Mouse (Mus musculus): ENCODE data around the gene Olfr589. TPM values are rescaled to one million over a fixed set of nuclear protein-coding genes. Genes with fewer than 3 reads are reported as not detected.
"Not testable (repeated sequence)": the region's sequence is repeated elsewhere in the genome, so short reads cannot be mapped to it uniquely, and the experiment has no call there.

Gene Olfr589
- total RNA-seq (2021): not detected

- intact Hi-C loops (cut with DNase I): no loop called here
- no peak for DNase-seq
These were observed at the start of gene Olfr589 for GRCm38 (mm10) chr7:103156256-103156655. Gene Olfr589, minus strand, starts transcription at chr7:103156356.

DNA sequence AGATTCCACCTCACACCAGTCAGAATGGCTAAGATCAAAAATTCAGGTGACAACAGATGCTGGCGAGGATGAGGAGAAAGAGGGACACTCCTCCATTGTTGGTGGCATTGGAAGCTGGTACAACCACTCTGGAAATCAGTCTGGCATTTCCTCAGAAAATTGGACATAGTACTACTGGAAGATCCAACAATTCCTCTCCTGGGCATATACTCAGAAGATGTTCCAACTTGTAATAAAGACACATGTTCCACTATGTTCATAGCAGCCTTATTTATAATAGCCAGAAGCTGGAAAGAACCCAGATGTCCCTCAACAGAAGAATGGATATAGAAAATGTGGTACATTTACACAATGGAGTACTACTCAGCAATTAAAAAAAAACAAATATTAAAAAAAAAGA is 28.3 kb upstream of the Olfr589 start, which contains the start of gene Olfr592:
TSS of gene Olfr592 (plus strand) at position 301 of the 400 bp plus-strand sequence.
- intact Hi-C loops (cut with DNase I): loop anchor here (10.0 kb wide), 1 partner anchor 990 kb away; no protein-coding TSS in a partner anchor
- DNase-seq: not testable (repeated sequence)

DNA sequence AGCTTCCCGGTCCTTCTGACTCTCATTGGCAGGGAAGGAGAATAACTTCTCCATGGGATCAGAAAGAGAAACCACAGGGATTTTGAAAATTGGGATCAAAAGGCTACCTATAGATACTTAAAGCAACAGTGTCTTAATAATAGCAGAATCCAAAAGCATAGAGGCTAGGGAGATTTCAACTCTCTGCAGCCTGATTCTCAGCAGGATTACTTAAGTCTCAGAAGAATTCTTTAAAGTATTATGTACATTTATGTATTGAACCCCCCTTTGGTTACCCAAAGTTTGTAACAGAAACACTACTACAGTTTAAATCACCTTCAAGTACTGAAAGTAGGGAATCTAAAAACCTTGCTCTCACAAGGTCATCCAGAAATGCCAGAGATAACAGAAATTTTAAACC is 22.1 kb upstream of the Olfr589 start, which contains the start of gene Olfr591:
TSS of gene Olfr591 (minus strand) at position 101 of the 400 bp plus-strand sequence.
- intact Hi-C loops (cut with DNase I): no loop called here
- no peak for DNase-seq

DNA sequence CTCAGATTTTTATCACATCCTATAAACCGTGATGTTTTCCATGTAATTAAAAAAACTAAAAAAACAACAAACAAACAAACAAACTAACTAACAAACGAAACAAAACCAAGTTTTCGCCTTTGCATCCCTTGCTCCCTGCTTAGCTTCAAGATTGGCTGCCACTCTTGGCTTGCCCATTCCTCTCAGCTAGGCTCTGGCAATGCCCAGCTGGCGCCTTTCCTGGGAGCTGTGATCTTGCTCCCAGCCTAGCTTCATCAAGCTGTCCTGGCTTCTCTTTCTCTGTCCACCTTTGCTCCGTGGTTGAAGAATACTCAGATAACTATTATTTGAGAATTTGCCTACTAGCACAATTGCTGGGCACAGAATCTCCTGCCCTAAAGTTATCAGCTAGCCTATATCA is 13.5 kb upstream of the Olfr589 start:
- intact Hi-C loops (cut with DNase I): no loop called here
- DNase-seq: peak; percentile 10

DNA sequence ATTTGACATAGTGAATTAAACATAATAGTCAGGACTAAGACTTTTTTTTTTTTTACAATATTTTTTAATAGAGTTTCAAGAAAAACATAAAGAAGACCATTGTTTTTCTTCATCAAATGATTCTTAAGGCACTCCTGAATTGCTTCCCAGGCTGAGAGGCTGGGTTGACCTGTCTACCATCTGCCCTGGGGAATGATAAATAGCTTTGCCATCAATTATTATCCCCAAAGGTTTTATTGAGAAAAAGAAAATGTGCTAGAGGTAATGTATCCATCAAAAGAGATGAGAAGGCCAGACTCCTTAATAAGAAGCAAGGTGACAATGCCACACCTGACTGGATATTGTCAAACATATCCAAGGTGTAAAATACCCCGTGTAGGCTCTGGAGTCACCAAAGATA is 15.6 kb downstream of the Olfr589 start, which contains the start of gene Olfr588-ps1:
TSS of gene Olfr588-ps1 (plus strand) at position 301 of the 400 bp plus-strand sequence.
- intact Hi-C loops (cut with DNase I): no loop called here
- no peak for DNase-seq

- intact Hi-C loops (cut with DNase I): no loop called here
- DNase-seq: no peak
These were observed 30.6 kb downstream of the Olfr589 start, which contains the start of gene Olfr586 for GRCm38 (mm10) chr7:103125538-103125937. Gene Olfr586, minus strand, starts transcription at chr7:103125638.

GRCm38 (mm10) chr7:103119406-103119805 is 36.8 kb downstream of the Olfr589 start:
- DNase-seq: no peak
- intact Hi-C loops (cut with DNase I): no loop called here

Other genes starting within 250 kb of the Olfr589 start
- not detected for gene Olfr571, start 238.8 kb downstream of the Olfr589 start, total RNA-seq (2021)
- gene Olfr572, start 231.9 kb downstream of the Olfr589 start, total RNA-seq (2021): not detected
- not detected for gene Olfr573-ps1, start 213.8 kb downstream of the Olfr589 start, total RNA-seq (2021)
- gene Olfr574, start 207.9 kb downstream of the Olfr589 start, total RNA-seq (2021): not detected
- gene Olfr575, start 197.6 kb downstream of the Olfr589 start, total RNA-seq (2021): not detected
- not detected for gene Olfr576, start 193.7 kb downstream of the Olfr589 start, total RNA-seq (2021)
- gene Olfr577, start 180.4 kb downstream of the Olfr589 start, total RNA-seq (2021): not detected
- gene Olfr578, start 167.0 kb downstream of the Olfr589 start, total RNA-seq (2021): not detected
- gene Olfr582, start 118.3 kb downstream of the Olfr589 start, total RNA-seq (2021): not detected
- gene Olfr583, start 105.1 kb downstream of the Olfr589 start, total RNA-seq (2021): not detected
- not detected for gene Olfr584, start 74.5 kb downstream of the Olfr589 start, total RNA-seq (2021)
- not detected for gene Olfr585, start 58.6 kb downstream of the Olfr589 start, total RNA-seq (2021)
- not detected for gene Olfr586, start 30.7 kb downstream of the Olfr589 start, total RNA-seq (2021)
- not detected for gene Olfr588-ps1, start 15.5 kb downstream of the Olfr589 start, total RNA-seq (2021)
- not detected for gene Olfr591, start 22.0 kb upstream of the Olfr589 start, total RNA-seq (2021)
- not detected for gene Olfr592, start 28.4 kb upstream of the Olfr589 start, total RNA-seq (2021)
- gene Olfr593, start 55.5 kb upstream of the Olfr589 start, total RNA-seq (2021): not detected
- gene Olfr594, start 60.6 kb upstream of the Olfr589 start, total RNA-seq (2021): not detected
- not detected for gene Usp17ld, start 96.1 kb upstream of the Olfr589 start, total RNA-seq (2021)
- gene Olfr596, start 149.3 kb upstream of the Olfr589 start, total RNA-seq (2021): not detected
- not detected for gene Olfr597, start 160.0 kb upstream of the Olfr589 start, total RNA-seq (2021)
- not detected for gene Olfr598, start 167.2 kb upstream of the Olfr589 start, total RNA-seq (2021)
- not detected for gene Olfr599, start 179.6 kb upstream of the Olfr589 start, total RNA-seq (2021)
- not detected for gene Olfr600, start 193.3 kb upstream of the Olfr589 start, total RNA-seq (2021)
- gene Olfr601, start 206.3 kb upstream of the Olfr589 start, total RNA-seq (2021): not detected
- not detected for gene Olfr603, start 229.8 kb upstream of the Olfr589 start, total RNA-seq (2021)